Mouse (Mus musculus): ENCODE measurements around the gene Kcnk4.

- TF ChIP-seq USF1 (IDR thresholded peaks at IDR 0.05; ENCODE audit: low read depth, low read length) (no peak), ZNF384 (IDR thresholded peaks at IDR 0.05; ENCODE audit: low read depth, low read length) (no peak), POLR2A (IDR thresholded peaks at IDR 0.05; ENCODE audit: control insufficient read depth in 1 of 2, insufficient read depth in 1 of 2, low read depth in 1 of 2, low read length in 2 of 2, poor library complexity in 1 of 2) (no peak), CTCF (IDR thresholded peaks at IDR 0.05 in 2 of 3, conservative IDR thresholded peaks at IDR 0.05 in 1 of 3; ENCODE audit: control insufficient read depth in 1 of 3, insufficient read depth in 1 of 3, low read depth in 2 of 3, low read length in 3 of 3, poor library complexity in 1 of 3, severe bottlenecking in 1 of 3) (no peak), EP300 (IDR thresholded peaks at IDR 0.05; ENCODE audit: low read depth in 1 of 2, low read length in 2 of 2) (no peak), HCFC1 (IDR thresholded peaks at IDR 0.05; ENCODE audit: low read depth, low read length) (no peak), SMC3 (IDR thresholded peaks at IDR 0.05; ENCODE audit: low read depth, low read length) (no peak)
Measured at GRCm38 (mm10) chr19:6972247-6972917, 38.1 kb upstream of the Kcnk4 start.

Measured in MEL (cell line).